Mouse (Mus musculus): ENCODE measurements around the gene Ell.

DNA sequence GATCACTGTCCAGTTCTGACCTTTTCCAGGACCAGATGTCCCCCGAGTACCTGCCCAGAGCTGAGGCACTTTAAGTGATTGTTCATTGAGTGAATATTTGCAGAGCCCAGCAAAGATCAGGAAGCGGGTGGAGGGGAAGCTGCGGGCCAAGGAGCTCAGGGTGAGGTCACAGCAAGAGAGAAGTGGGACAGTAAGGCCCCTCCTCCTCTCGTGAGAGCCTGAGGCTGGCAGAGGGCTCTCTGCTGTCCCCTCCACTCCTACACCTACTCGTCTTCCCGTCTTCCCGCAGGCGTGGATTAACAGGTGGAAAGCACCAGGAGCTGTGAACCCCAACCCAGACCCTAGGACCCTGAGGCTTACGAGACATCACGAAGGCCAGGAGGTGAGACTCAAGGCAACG lies 77.4 kb downstream of the Ell start:
- TF ChIP-seq TAL1 (IDR thresholded peaks at IDR 0.05; ENCODE audit: low read length) = no peak
- TF ChIP-seq GATA1 (IDR thresholded peaks at IDR 0.05; ENCODE audit: low read length) = no peak

All from erythroblast, embryonic 14.5 days (primary cell).